Mouse (Mus musculus): ENCODE measurements around the gene Gm6205. TPM values are rescaled to one million over a fixed set of nuclear protein-coding genes. Genes with fewer than 3 reads are reported as not detected.
"Not testable (repeated sequence)": the region's sequence is repeated elsewhere in the genome, so short reads cannot be mapped to it uniquely, and the experiment has no call there.

Gm6205 gene
- not detected in 2 replicates for polyA plus RNA-seq (2015; fragmentation: Nextera tagmentation; extraction: Ambion mirVana)

- not testable (repeated sequence) for H3K36me3 ChIP-seq (ENCODE audit: control insufficient read depth, insufficient read depth); H3K9ac ChIP-seq (ENCODE audit: low read depth, low read length); H3K4me2 ChIP-seq (ENCODE audit: low read depth, low read length); H3K9me3 ChIP-seq (replicated peaks; ENCODE audit: control insufficient read depth, low read length); H3K4me1 ChIP-seq (ENCODE audit: control insufficient read depth, low read depth, low read length); H3K4me3 ChIP-seq (ENCODE audit: low read depth, low read length); H3K27me3 ChIP-seq (ENCODE audit: control insufficient read depth, insufficient read depth, low read depth, low read length); H3K27ac ChIP-seq (ENCODE audit: low read length); ATAC-seq (ENCODE audit: low read depth)
- no CpG with 5 or more reads among the region's 2 CpGs for WGBS (ENCODE audit: insufficient replicate concordance)
Measured at GRCm38 (mm10) chr5:94648082-94648481, at the start of gene Gm6205. Gene Gm6205 (plus strand): TSS chr5:94648382.

DNA sequence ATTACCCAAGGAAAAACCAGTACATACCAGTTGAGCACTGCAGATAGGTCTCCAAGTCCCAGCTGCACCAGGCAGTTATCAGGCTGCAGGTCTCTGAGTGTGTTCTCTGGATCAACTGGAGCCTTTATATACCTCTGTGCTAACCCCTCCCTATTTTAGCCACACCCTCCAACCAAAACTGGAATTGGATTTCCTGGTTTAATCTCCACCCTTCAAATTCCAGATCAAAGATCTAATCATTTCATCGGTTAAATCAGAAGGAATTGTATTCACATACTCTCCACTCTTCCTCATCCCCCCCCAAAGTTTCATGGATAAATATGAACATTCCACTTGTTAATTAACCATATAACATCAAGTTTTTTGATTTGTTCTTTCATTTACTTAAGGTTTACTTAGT lies 31.9 kb upstream of the Gm6205 start, which contains the start of gene Gm3147:
Gene Gm3147, minus strand, starts transcription at position 101 of the 400 bp plus-strand sequence.
- H3K36me3 ChIP-seq (ENCODE audit: control insufficient read depth, insufficient read depth); H3K4me3 ChIP-seq (ENCODE audit: low read depth, low read length); H3K4me2 ChIP-seq (ENCODE audit: low read depth, low read length); H3K27me3 ChIP-seq (ENCODE audit: control insufficient read depth, insufficient read depth, low read depth, low read length); H3K27ac ChIP-seq (ENCODE audit: low read length); H3K9ac ChIP-seq (ENCODE audit: low read depth, low read length); ATAC-seq (ENCODE audit: low read depth); H3K4me1 ChIP-seq (ENCODE audit: control insufficient read depth, low read depth, low read length); H3K9me3 ChIP-seq (replicated peaks; ENCODE audit: control insufficient read depth, low read length): not testable (repeated sequence)
- no CpG with 5 or more reads among the region's 1 CpGs for WGBS (ENCODE audit: insufficient replicate concordance)

DNA sequence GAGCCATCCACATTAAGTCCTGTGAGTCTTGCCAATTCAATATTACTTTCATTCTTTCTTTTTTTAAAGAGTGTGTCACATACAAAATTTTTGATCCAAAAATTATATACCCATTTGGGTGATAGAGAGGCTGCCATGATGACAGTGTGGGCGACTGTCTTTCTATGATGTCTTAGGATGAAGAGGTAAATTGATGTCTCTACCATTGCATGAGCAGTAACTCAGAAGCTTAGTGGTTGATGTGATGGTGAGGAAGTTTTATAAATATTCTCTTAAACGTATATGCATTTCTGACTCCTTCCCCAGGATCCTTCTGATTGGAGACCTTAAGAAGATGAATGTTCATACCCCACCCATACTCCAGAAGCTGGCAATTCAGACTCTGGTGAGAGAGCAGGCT lies 24.5 kb upstream of the Gm6205 start, which contains the start of gene Gm6509:
Gene Gm6509, plus strand, starts transcription at position 301 of the 400 bp plus-strand sequence.
- no CpG with 5 or more reads among the region's 2 CpGs for WGBS (ENCODE audit: insufficient replicate concordance)
- not testable (repeated sequence) for H3K4me3 ChIP-seq (ENCODE audit: low read depth, low read length); H3K4me2 ChIP-seq (ENCODE audit: low read depth, low read length); H3K27me3 ChIP-seq (ENCODE audit: control insufficient read depth, insufficient read depth, low read depth, low read length); H3K9ac ChIP-seq (ENCODE audit: low read depth, low read length); ATAC-seq (ENCODE audit: low read depth); H3K4me1 ChIP-seq (ENCODE audit: control insufficient read depth, low read depth, low read length); H3K36me3 ChIP-seq (ENCODE audit: control insufficient read depth, insufficient read depth); H3K27ac ChIP-seq (ENCODE audit: low read length); H3K9me3 ChIP-seq (replicated peaks; ENCODE audit: control insufficient read depth, low read length)

Other genes with a start within 250 kb of the Gm6205 start
- gene Gm7682, start 202.6 kb upstream of the Gm6205 start, polyA plus RNA-seq (2015; fragmentation: Nextera tagmentation; extraction: Ambion mirVana), result not detected in 2 replicates
- not detected in 2 replicates for gene Gm3139, start 122.1 kb upstream of the Gm6205 start, polyA plus RNA-seq (2015; fragmentation: Nextera tagmentation; extraction: Ambion mirVana)
- gene Gm3147, start 32.0 kb upstream of the Gm6205 start, polyA plus RNA-seq (2015; fragmentation: Nextera tagmentation; extraction: Ambion mirVana), result not detected in 2 replicates
- not detected in 2 replicates for gene Gm6509, start 24.4 kb upstream of the Gm6205 start, polyA plus RNA-seq (2015; fragmentation: Nextera tagmentation; extraction: Ambion mirVana)
- not detected in 2 replicates for gene Gm3183, start 217.1 kb downstream of the Gm6205 start, polyA plus RNA-seq (2015; fragmentation: Nextera tagmentation; extraction: Ambion mirVana)

Measured in liver, embryonic 16.5 days (tissue).